Mouse (Mus musculus) hindbrain, embryonic 15.5 days (tissue): ENCODE measurements around the gene Zbp1. TPM values are rescaled to one million over a fixed set of nuclear protein-coding genes. Genes with fewer than 3 reads are reported as not detected.

ENCODE experiments used
- ATAC-seq: fragments of 200-750 bp; cut with Nextera tagmentation; 2 replicates; pipeline ENCODE4 v1.8.0; 2017; ENCODE audit warnings: low read depth, moderate number of reproducible peaks, moderate TSS enrichment; ENCODE audit not compliant: low FRiP score
- H3K27ac ChIP-seq: fragments of 300-500 bp; sonication (generic); replicated peaks from 2 replicates; pipeline ENCODE4 v1.5.1; 2015; ENCODE audit warnings: mild to moderate bottlenecking, inconsistent platforms
- H3K27me3 ChIP-seq: fragments of 300-500 bp; sonication (generic); 2 replicates; pipeline ENCODE4 v1.6.1; 2015; ENCODE audit warnings: control low read depth, inconsistent platforms
- H3K36me3 ChIP-seq: fragments of 300-500 bp; sonication (generic); 2 replicates; pipeline ENCODE4 v1.6.1; 2015; ENCODE audit warnings: control low read depth, inconsistent platforms
- H3K4me1 ChIP-seq: fragments of 300-500 bp; sonication (generic); replicated peaks from 2 replicates; pipeline ENCODE4 v1.6.1; 2015; ENCODE audit warnings: control low read depth, inconsistent platforms
- H3K4me2 ChIP-seq: fragments of 300-500 bp; sonication (generic); 2 replicates; pipeline ENCODE4 v1.6.1; 2015; ENCODE audit warnings: moderate library complexity, mild to moderate bottlenecking, inconsistent platforms
- H3K4me3 ChIP-seq: fragments of 300-500 bp; sonication (generic); 2 replicates; pipeline ENCODE4 v1.5.1; 2015; ENCODE audit warnings: mild to moderate bottlenecking, inconsistent platforms
- H3K9ac ChIP-seq: fragments of 300-500 bp; sonication (generic); 2 replicates; pipeline ENCODE4 v1.6.1; 2015; ENCODE audit warnings: inconsistent platforms
- H3K9me3 ChIP-seq: fragments of 300-500 bp; sonication (generic); 2 replicates; pipeline ENCODE4 v1.6.1; 2016; ENCODE audit warnings: control low read depth, inconsistent platforms
- WGBS: fragments of 180-500 bp; shearing (Covaris S2); methylation state at CpG from one replicate; pipeline ENCODE4 v1.1.7; 2015; 5-methylcytosine and 5-hydroxymethylcytosine counted together
- polyA plus RNA-seq: library from polyadenylated mRNA; unstranded; fragments of >200 nt; fragmentation: Nextera tagmentation; extraction: Ambion mirVana; gene quantifications from 2 replicates; pipeline ENCODE4 v1.2.1, GENCODE M21; 2015

The Zbp1 gene
- polyA plus RNA-seq, 1 experiment from 2014 or later: 0.25 TPM

GRCm38 (mm10) chr2:173244108-173244507 is 25.4 kb upstream of the Zbp1 start:
- ATAC-seq: no peak
- H3K4me3 ChIP-seq: no peak overlapping the region
- H3K36me3 ChIP-seq: no peaks in the 10 kb centered on the region
- H3K9ac ChIP-seq: no peak overlapping the region
- H3K27ac ChIP-seq: no peak overlapping the region
- peaks cover 56% of the 10 kb centered on the region for H3K4me1 ChIP-seq
- 73% methylated on average over 3 of the region's 3 CpGs for WGBS
- no peaks in the 10 kb centered on the region for H3K27me3 ChIP-seq
- no peak overlapping the region for H3K4me2 ChIP-seq
- no peaks in the 10 kb centered on the region for H3K9me3 ChIP-seq

DNA sequence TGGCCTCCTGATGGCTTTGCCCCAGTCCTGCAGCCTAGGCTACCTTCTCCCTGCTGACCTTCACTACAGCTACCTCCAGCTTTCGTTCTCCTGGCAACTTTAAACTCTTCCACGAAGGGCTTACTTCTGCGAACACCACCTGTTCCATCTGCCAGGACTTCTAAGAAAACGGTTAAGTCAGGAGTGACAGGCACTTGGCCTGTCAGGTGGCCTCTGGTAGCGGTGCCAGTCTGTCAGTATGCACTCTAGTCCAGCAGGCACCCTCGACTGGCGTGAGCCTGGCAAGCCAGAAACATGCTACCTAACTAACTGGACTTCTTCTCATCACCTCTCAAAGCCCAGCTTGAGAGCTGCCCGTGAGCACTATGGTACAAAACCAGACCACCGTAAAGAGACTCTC is 24.9 kb upstream of the Zbp1 start:
- H3K36me3 ChIP-seq: no peaks in the 10 kb centered on the region
- no peak for ATAC-seq
- no peaks in the 10 kb centered on the region for H3K9me3 ChIP-seq
- H3K4me1 ChIP-seq: peaks cover 57% of the 10 kb centered on the region
- H3K9ac ChIP-seq: no peak overlapping the region
- H3K4me3 ChIP-seq: no peak overlapping the region
- H3K27me3 ChIP-seq: no peaks in the 10 kb centered on the region
- 58% methylated on average over 9 of the region's 9 CpGs for WGBS
- H3K4me2 ChIP-seq: no peak overlapping the region
- H3K27ac ChIP-seq: no peak overlapping the region

GRCm38 (mm10) chr2:173242874-173243273 is 24.2 kb upstream of the Zbp1 start:
- 12% methylated on average over 12 of the region's 12 CpGs for WGBS
- no peak overlapping the region for H3K4me2 ChIP-seq
- no peaks in the 10 kb centered on the region for H3K9me3 ChIP-seq
- no peaks in the 10 kb centered on the region for H3K36me3 ChIP-seq
- no peaks in the 10 kb centered on the region for H3K27me3 ChIP-seq
- H3K27ac ChIP-seq: no peak overlapping the region
- peak; percentile 35; the same call in 1 of the 2 replicates for ATAC-seq
- no peak overlapping the region for H3K4me3 ChIP-seq
- no peak overlapping the region for H3K9ac ChIP-seq
- peaks cover 59% of the 10 kb centered on the region for H3K4me1 ChIP-seq

DNA sequence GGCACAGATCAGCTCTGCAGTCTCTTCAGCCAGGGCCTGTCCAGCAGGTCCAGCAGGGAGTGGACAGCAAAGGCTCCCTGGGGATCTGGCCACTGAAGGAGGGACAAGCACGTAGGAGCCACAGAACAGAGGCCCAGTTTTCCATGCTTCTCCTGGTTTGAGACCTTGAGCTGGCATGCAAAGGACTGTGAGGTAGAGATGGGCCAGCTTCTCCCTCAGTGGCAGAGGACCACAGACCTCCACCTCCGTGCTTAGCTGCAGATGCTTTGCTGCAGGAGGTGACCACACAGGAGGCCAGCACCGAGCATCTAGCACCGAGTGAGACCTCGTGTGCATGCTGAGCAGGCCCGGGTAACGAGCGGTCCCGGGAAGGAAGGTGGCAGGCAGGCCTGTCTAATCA is 22.0 kb upstream of the Zbp1 start:
- ATAC-seq: no peak
- no peak overlapping the region for H3K9ac ChIP-seq
- 25% methylated on average over 9 of the region's 9 CpGs for WGBS
- no peak overlapping the region for H3K4me3 ChIP-seq
- no peaks in the 10 kb centered on the region for H3K27me3 ChIP-seq
- H3K27ac ChIP-seq: no peak overlapping the region
- H3K4me2 ChIP-seq: no peak overlapping the region
- peaks cover 68% of the 10 kb centered on the region for H3K4me1 ChIP-seq
- H3K9me3 ChIP-seq: no peaks in the 10 kb centered on the region
- no peaks in the 10 kb centered on the region for H3K36me3 ChIP-seq

GRCm38 (mm10) chr2:173238522-173238921 is 19.8 kb upstream of the Zbp1 start:
- Histone ChIP-seq H3K36me3 (no peaks in the 10 kb centered on the region), H3K4me2 (no peak overlapping the region), H3K9ac (peak overlapping the region; percentile 23; the same call in 1 of the 2 replicates), H3K4me3 (no peak overlapping the region), H3K27ac (no peak overlapping the region), H3K4me1 (peaks cover 76% of the 10 kb centered on the region), H3K9me3 (no peaks in the 10 kb centered on the region), H3K27me3 (no peaks in the 10 kb centered on the region)
- ATAC-seq: no peak
- 8% methylated on average over 14 of the region's 14 CpGs for WGBS

DNA sequence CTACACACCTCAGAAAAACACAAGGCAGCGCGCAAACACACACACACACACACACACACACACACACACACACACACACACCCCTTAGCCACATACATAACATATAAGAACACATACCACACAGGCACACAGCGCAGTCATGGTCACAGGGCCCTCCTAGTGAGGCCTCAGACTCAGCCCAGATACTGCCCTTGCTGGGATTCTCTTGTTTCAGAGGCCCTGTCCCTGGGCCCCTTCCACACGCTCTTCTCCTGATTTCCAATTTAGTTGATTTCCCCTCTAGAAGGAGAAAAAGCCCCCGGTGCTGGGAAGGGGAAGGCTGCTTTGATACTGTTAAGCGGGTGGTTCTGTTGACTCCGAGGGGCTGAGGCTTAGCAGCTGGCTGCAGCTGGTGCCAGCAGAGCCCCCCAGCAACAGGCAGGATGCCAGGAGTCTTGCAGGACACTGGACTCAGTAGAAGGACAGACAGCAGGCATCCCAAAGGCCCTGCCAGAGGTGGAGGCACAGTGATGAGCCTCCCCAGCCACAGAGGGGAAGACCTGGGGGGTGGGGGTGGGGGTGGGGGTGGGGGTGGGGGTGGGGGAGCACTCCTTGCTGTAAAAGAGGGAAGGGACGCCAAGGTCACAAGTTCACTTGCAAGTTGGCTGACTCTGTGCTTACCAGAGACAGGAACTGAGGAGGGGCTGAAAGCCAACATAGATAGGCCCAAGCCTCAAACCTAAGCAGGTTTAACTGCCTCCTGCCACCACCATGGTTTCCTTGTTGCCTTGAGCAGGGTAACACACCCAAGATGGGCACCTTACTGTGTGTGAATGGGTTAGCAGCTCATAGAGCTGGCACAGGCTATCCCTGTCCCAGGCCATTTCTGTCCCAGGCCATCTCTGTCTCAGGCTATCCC is 17.0 kb upstream of the Zbp1 start:
- Histone ChIP-seq H3K27ac (0 out of 2 replicates have a peak overlapping the region, but pooled peaks have one; percentile 14), H3K9ac (no peak overlapping the region), H3K4me3 (no peak overlapping the region), H3K4me2 (no peak overlapping the region), H3K27me3 (no peaks in the 10 kb centered on the region), H3K36me3 (no peaks in the 10 kb centered on the region), H3K4me1 (peaks cover 66% of the 10 kb centered on the region), H3K9me3 (no peaks in the 10 kb centered on the region)
- WGBS: 45% methylated on average over 8 of the region's 8 CpGs
- peak; percentile 24; the same call in 1 of the 2 replicates for ATAC-seq

GRCm38 (mm10) chr2:173232766-173233099 is 14.0 kb upstream of the Zbp1 start:
- Histone ChIP-seq H3K36me3 (peaks cover 2% of the 10 kb centered on the region; the same call in 1 of the 2 replicates), H3K9ac (no peak overlapping the region), H3K4me2 (no peak overlapping the region), H3K4me1 (peaks cover 55% of the 10 kb centered on the region), H3K27me3 (no peaks in the 10 kb centered on the region), H3K9me3 (no peaks in the 10 kb centered on the region), H3K27ac (no peak overlapping the region), H3K4me3 (no peak overlapping the region)
- 76% methylated on average over 8 of the region's 8 CpGs for WGBS
- no peak for ATAC-seq

DNA sequence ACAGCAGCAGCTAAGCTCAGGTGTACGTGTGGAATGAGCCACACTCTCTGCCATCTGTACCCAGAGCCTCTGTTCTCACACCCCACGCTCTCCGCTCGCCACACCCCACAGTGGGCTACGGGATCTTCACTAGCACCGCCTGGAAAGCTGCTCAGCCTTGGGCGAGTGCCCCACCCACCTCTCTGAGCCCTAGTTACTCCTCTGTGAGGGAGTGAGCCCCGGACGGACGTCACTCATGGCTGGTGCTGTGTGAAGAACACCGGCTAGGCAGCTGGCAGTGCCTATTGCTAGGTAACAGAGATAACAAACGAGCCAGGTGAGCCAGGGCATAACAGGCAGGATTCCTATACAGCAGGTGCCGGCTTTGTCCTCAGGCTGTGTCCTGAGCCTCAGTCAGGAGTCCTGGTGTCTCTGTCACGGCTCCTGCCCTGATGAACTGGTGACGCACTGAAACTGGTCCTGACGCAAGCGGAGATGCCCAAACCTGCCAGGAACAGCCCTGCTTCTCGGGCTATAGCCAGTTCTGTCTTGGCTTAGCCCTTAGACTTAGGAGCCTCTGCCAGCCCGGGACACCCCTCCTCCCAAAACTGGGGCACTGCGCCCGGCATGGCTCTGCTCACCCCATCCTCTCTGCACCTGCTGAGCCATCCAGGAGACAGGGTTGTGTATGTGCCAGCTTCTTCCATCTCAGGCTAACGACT is 13.5 kb upstream of the Zbp1 start:
- Histone ChIP-seq H3K9me3 (no peaks in the 10 kb centered on the region), H3K27ac (no peak overlapping the region), H3K4me1 (peaks cover 51% of the 10 kb centered on the region), H3K4me3 (no peak overlapping the region), H3K9ac (no peak overlapping the region), H3K4me2 (no peak overlapping the region), H3K36me3 (peaks cover 5% of the 10 kb centered on the region; the same call in 1 of the 2 replicates), H3K27me3 (no peaks in the 10 kb centered on the region)
- no peak for ATAC-seq
- WGBS: 75% methylated on average over 22 of the region's 22 CpGs

DNA sequence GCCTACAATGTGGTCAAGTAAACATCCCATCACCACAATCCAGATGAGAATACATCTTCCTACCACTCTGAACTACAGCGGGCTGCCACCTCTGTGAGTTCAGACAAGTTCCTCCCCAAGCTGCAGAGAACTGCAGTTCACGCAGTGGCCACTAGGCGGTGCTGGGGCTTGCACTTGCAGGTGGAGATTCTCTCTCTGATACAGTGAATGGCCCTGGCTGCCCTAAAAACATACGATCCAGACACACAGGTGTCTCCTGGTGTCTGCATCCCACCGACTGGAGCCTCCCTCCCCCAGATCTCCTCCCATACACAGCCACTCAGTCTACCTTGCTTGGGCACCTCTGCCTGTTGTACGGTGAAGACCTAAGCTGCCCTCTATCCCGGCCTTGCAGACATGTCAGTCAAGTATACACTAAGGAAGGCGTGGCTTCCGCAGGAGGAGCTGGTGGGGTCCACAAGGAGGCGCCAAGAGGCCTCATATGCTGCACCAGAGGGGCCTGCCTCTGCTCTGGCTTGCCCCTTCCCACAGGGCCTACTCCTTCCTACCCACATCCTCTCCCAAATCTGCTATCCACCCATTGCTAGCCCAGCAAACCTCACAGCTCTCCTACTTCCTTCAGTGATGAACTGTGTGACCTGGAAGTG is 11.0 kb upstream of the Zbp1 start:
- Histone ChIP-seq H3K4me1 (peaks cover 34% of the 10 kb centered on the region), H3K9ac (no peak overlapping the region), H3K4me2 (no peak overlapping the region), H3K9me3 (no peaks in the 10 kb centered on the region), H3K27ac (no peak overlapping the region; the same call in 1 of the 2 replicates), H3K27me3 (no peaks in the 10 kb centered on the region), H3K4me3 (no peak overlapping the region), H3K36me3 (peaks cover 5% of the 10 kb centered on the region; the same call in 1 of the 2 replicates)
- 5% methylated on average over 10 of the region's 10 CpGs for WGBS
- peak; percentile 79 for ATAC-seq

DNA sequence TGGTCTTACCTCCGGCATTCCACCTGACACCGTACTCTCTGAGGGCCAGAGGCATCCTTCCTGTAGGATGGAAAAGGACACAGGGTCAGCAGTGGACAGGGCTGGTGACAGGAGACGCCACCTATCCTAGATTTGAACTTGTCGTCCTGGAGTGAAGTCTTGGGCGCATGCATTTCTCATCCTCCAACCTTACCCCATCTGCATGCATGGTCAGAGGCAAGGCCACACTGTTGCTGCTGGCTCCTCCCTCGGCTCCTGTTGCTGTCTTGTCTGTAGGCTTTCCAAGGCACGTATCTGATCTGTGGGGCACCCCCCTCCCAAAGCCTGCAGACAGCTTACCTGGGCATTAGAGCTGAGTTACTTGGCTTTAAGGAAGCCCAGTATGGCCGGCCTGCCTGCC is 9.8 kb upstream of the Zbp1 start:
- no peak overlapping the region for H3K4me2 ChIP-seq
- WGBS: 94% methylated on average over 8 of the region's 8 CpGs
- no peak overlapping the region for H3K9ac ChIP-seq
- peaks cover 5% of the 10 kb centered on the region; the same call in 1 of the 2 replicates for H3K36me3 ChIP-seq
- ATAC-seq: no peak
- H3K9me3 ChIP-seq: no peaks in the 10 kb centered on the region
- no peaks in the 10 kb centered on the region for H3K27me3 ChIP-seq
- peaks cover 32% of the 10 kb centered on the region for H3K4me1 ChIP-seq
- no peak overlapping the region for H3K27ac ChIP-seq
- no peak overlapping the region for H3K4me3 ChIP-seq

GRCm38 (mm10) chr2:173226792-173227191 is 8.1 kb upstream of the Zbp1 start:
- peaks cover 5% of the 10 kb centered on the region; the same call in 1 of the 2 replicates for H3K36me3 ChIP-seq
- no peaks in the 10 kb centered on the region for H3K27me3 ChIP-seq
- no peak overlapping the region for H3K27ac ChIP-seq
- peaks cover 21% of the 10 kb centered on the region; the same call in 1 of the 2 replicates for H3K4me1 ChIP-seq
- H3K9me3 ChIP-seq: no peaks in the 10 kb centered on the region
- 90% methylated on average over 8 of the region's 8 CpGs for WGBS
- H3K4me3 ChIP-seq: no peak overlapping the region
- no peak for ATAC-seq
- no peak overlapping the region for H3K9ac ChIP-seq
- H3K4me2 ChIP-seq: no peak overlapping the region

- no peak overlapping the region for H3K4me2 ChIP-seq
- H3K27me3 ChIP-seq: no peaks in the 10 kb centered on the region
- H3K4me3 ChIP-seq: no peak overlapping the region
- H3K9ac ChIP-seq: no peak overlapping the region
- H3K27ac ChIP-seq: no peak overlapping the region
- ATAC-seq: no peak
- no peaks in the 10 kb centered on the region for H3K9me3 ChIP-seq
- H3K36me3 ChIP-seq: peaks cover 5% of the 10 kb centered on the region; the same call in 1 of the 2 replicates
- 82% methylated on average over 7 of the region's 7 CpGs for WGBS
- H3K4me1 ChIP-seq: peaks cover 20% of the 10 kb centered on the region; the same call in 1 of the 2 replicates
Measured at GRCm38 (mm10) chr2:173225906-173226305, 7.2 kb upstream of the Zbp1 start.
